Mouse (Mus musculus) testis, adult 2 months (tissue): ENCODE data around the gene Vipr1. TPM values are rescaled to one million over a fixed set of nuclear protein-coding genes. Genes with fewer than 3 reads are reported as not detected.
"Not testable (repeated sequence)": the region's sequence is repeated elsewhere in the genome, so short reads cannot be mapped to it uniquely, and the experiment has no call there.

ENCODE experiments used
- H3K27ac ChIP-seq: fragments of 200-500 bp; 2 replicates; pipeline ENCODE4 v1.5.1; 2012; ENCODE audit warnings: low read depth, low read length; ENCODE audit not compliant: control insufficient read depth, insufficient read depth
- H3K27me3 ChIP-seq: fragments of 200-500 bp; 2 replicates; pipeline ENCODE4 v1.6.1; 2012; ENCODE audit warnings: mild to moderate bottlenecking, low read length, moderate library complexity; ENCODE audit not compliant: control insufficient read depth, insufficient read depth
- H3K36me3 ChIP-seq: fragments of 200-500 bp; 2 replicates; pipeline ENCODE4 v1.6.1; 2012; ENCODE audit warnings: mild to moderate bottlenecking, low read length; ENCODE audit not compliant: control insufficient read depth, insufficient read depth
- H3K4me1 ChIP-seq: fragments of 200-500 bp; 2 replicates; pipeline ENCODE4 v1.6.1; 2012; ENCODE audit warnings: low read length; ENCODE audit not compliant: control insufficient read depth, insufficient read depth
- H3K4me3 ChIP-seq: fragments of 200-500 bp; 2 replicates; pipeline ENCODE4 v1.5.1; 2012; ENCODE audit warnings: low read depth, mild to moderate bottlenecking, low read length, moderate library complexity, mixed read lengths; ENCODE audit not compliant: control insufficient read depth
- CTCF ChIP-seq: fragments of 200-500 bp; IDR thresholded peaks from 2 replicates; pipeline ENCODE4 v1.5.1; 2012; ENCODE audit warnings: low read depth, mild to moderate bottlenecking, inconsistent platforms, low read length, moderate library complexity; ENCODE audit not compliant: control insufficient read depth, insufficient read depth, insufficient replicate concordance
- POLR2A ChIP-seq: fragments of 200-500 bp; IDR thresholded peaks from 2 replicates; pipeline ENCODE4 v1.6.1; 2012; ENCODE audit warnings: low read depth, mild to moderate bottlenecking, inconsistent platforms, low read length, moderate library complexity; ENCODE audit not compliant: control insufficient read depth
- polyA plus RNA-seq: library from polyadenylated mRNA; depleted of rRNA; stranded (reverse); fragments of >200 nt; gene quantifications from 2 replicates; pipeline ENCODE4 v1.2.3, GENCODE M21; 2012; rRNA removed

The Vipr1 gene
- 0.42 and 0.96 TPM in 2 replicates for polyA plus RNA-seq

DNA sequence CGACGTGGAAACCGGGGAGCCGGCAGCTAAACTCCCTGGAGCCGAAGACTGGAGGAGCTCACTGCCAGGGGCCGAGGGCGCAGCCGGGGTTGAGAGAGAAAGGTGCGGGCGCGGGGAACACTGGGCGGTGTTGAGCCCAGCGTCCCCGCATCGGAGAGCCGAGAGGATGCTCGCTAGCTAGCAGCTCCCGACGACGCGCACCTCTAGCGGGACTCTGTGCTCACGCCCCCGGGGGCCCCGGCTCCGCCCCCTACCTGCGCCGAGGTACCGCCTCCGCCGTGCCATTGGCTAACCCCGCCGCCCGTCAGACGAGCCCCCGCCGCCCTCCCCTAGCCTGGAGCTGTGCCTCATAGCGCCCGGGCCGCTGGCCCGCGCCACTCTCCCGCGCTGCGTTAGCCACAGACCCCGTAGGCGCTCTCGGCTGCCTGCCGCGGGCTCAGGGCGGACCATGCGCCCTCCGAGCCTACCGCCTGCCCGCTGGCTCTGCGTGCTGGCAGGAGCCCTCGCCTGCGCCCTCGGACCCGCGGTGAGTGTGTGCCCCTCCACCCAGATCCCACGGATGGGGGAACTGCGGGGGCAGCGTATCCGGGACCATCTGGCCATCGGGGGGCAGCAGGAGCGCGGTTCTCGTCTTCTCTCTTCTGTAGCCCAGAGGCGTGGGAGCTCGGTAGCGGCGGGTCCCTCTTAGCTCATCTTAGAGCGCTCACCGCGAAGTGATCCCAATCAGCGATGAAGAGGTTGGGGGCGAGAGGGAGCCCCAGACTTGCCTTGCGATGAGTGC, at the start of gene Vipr1:
Gene Vipr1 (plus strand): TSS at position 316 of the 781 bp plus-strand sequence.
- Histone ChIP-seq H3K36me3 (no peaks in the 10 kb centered on the region), H3K4me3 (peak within 1 kb of the TSS; percentile 65), H3K4me1 (peaks cover 9% of the 10 kb centered on the region), H3K27me3 (no peaks in the 10 kb centered on the region), H3K27ac (no peak within 1 kb of the TSS)
- TF ChIP-seq POLR2A (no peak), CTCF (no peak)

DNA sequence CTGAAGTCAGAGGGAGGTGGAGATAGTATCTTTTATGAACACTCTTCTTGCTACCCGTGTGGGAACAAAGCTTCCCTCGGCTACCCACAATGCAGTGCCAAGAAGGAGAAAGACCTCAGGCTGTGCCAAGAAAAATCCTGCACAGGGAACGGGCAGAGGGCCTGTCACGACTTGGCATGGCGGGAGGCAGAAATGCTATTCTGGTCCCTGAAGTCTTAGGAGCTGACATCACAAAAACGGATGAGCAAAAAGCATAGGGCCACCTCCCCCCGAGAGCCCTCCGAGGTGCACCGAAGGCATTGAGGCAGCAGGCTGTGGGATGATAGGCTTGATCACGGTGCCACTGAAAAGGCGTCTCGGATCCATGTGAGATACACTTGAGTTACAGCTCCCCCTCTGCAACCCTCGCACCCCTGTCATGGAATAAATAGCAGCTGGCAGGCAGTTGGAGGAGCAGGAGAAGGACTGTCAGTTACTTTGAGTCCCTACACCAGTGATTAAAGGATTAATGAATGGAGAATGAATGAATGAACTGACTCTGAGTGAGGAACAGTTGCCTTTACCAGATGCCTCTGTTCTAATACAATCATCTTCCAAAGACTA, 49.5 kb upstream of the Vipr1 start:
- no peak overlapping the region for H3K4me3 ChIP-seq
- TF ChIP-seq CTCF (no peak), POLR2A (no peak)

DNA sequence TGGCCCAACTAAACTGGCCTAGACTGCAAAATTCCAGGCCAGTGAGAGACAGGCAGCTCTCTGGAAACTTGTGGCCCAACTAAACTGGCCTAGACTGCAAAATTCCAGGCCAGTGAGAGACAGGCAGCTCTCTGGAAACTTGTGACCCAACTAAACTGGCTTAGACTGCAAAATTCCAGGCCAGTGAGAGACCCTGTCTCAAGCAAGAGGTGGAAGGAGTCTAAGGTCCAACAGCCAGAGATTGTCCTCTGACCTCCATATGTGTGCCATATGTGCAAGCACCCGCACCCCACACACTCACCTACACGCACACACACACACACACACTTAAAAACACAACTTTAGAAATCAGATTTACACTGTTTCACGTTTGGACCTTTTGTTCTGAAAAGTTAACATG, 48.7 kb upstream of the Vipr1 start:
- H3K27ac ChIP-seq, H3K4me1 ChIP-seq, H3K27me3 ChIP-seq, H3K36me3 ChIP-seq, H3K4me3 ChIP-seq: not testable (repeated sequence)

More for the DNA sequence above, 49.5 kb upstream of the Vipr1 start:
- Histone ChIP-seq H3K36me3 (no peaks in the 10 kb centered on the region), H3K4me1 (peaks cover 5% of the 10 kb centered on the region; the same call in 1 of the 2 replicates), H3K27me3 (no peaks in the 10 kb centered on the region), H3K27ac (no peak overlapping the region)

DNA sequence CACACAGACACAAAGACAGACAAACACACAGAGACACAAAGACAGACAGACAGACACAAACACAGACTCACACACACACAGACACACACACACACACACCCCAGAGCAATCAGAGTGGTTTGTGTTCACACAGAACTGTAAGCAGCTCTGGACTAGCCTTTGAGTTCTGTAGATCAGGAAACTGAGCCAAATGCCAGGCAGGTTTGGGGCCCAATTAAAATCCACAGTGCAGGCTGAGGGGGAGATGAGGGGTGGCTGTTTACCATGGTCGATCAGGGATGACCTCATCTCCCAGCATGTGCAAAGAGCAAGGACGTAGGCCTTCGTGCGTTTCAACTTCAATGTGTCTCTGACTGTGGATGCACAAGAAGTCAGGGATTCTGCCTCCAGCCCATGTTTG, 47.7 kb upstream of the Vipr1 start:
- H3K27me3 ChIP-seq, result no peaks in the 10 kb centered on the region
- H3K36me3 ChIP-seq, result no peaks in the 10 kb centered on the region
- H3K27ac ChIP-seq, result no peak overlapping the region
- no peak overlapping the region for H3K4me3 ChIP-seq
- H3K4me1 ChIP-seq, result peaks cover 3% of the 10 kb centered on the region; the same call in 1 of the 2 replicates
- TF ChIP-seq POLR2A (no peak), CTCF (no peak)

DNA sequence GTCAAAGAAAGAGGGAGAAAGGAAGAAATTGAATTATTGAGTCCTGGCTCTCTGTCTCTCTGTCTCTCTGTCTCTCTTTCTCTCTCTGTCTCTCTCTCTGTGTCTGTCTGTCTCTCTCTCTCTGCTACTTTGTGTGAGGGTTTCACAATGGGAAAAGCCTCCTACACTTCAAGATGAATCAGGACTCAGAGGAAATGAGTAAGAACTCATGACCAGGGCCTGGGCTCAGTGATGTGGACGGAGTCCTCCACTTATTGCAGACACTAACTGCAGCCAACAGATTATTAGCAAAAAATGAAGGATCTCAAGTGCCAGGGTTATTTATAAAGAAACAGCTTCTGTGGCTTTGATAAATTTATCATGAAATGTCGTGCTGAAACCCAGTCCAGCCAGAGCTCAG, 44.4 kb upstream of the Vipr1 start:
- no peaks in the 10 kb centered on the region for H3K36me3 ChIP-seq
- H3K4me1 ChIP-seq, result peaks cover 2% of the 10 kb centered on the region; the same call in 1 of the 2 replicates
- no peak overlapping the region for H3K4me3 ChIP-seq
- H3K27me3 ChIP-seq, result no peaks in the 10 kb centered on the region
- TF ChIP-seq POLR2A (no peak), CTCF (no peak)
- no peak overlapping the region for H3K27ac ChIP-seq

DNA sequence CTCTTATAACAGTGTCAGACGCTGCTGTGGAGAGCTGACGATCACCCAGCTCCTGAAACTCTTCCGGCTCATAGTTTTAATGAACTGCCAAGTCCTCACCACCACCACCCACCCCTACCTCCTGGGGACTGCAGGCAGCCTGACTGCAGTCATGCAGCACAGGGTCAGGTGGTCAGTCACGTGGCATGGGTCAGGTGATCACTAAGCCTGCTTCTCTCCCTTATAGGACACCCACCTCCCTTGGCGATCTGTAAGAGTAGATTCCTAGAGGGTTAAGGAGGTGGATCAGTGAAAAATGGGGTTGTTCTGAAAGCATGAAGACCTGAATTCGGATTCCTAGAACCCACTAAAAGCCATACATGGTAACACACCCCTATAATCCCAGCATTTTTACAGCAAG, 43.0 kb upstream of the Vipr1 start:
- Histone ChIP-seq H3K36me3 (no peaks in the 10 kb centered on the region), H3K27ac (no peak overlapping the region), H3K4me3 (no peak overlapping the region), H3K27me3 (no peaks in the 10 kb centered on the region), H3K4me1 (peaks cover 2% of the 10 kb centered on the region; the same call in 1 of the 2 replicates)
- no peak for TF ChIP-seq CTCF
- TF ChIP-seq POLR2A, result no peak

DNA sequence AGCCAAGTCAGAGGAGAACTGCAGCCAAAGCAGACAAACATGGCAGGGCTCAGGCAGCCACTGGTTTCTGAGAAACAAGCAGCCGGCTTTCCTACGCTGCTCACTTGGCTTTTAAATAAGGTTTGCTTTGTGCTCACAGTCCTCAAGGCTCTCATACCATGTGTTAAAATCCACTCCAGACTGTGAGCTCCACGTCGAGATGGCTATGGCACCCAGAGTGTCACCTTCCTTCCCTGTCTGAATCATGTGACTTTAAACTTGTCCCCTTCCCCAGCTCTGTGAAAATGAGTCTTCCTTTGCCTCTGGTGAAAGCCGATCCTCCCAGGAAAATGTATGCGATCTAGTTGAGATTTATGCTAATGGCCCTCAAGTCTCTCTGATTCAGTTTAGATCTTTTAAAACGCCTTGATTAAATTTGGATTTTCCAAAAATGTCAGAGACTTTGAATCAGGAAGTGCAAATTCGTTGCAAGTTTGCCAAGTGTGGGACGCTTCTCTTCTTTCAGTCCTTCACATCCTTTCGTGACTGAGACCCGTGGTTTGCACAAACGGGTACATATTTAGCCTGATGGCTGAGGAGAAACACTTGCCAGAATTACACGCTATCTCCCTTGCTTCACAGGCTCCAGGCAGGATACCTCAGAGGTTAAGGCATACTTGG, 42.2 kb upstream of the Vipr1 start:
- Histone ChIP-seq H3K4me1 (peaks cover 2% of the 10 kb centered on the region; the same call in 1 of the 2 replicates), H3K27me3 (no peaks in the 10 kb centered on the region)
- TF ChIP-seq CTCF, result no peak
- TF ChIP-seq POLR2A, result no peak

More for the DNA sequence above, 42.2 kb upstream of the Vipr1 start:
- H3K4me3 ChIP-seq, result no peak overlapping the region
- no peak overlapping the region for H3K27ac ChIP-seq
- H3K36me3 ChIP-seq, result no peaks in the 10 kb centered on the region
